In the genomic region with DNA sequence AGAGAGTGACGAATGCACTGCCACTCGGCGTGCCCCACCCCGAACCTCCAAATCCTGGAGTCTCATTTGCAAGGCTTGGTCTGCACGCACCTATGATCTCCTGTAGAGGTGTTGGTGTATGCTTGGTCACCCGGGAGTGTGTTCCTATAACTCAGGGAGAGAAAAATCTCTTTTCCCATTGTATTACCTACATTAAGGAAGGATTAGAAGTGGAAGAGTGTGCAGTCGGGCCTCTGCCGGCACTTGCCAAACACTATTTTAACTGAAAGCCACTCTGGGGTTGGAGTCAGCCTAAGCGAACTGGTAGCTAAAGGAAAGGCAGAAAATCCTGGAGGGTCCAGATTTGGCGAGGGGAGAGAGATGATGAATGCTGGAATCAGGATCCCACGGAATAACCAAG, we compare ENCODE assay signal across 19 mouse cellular contexts. TPM values are rescaled to one million over a fixed set of nuclear protein-coding genes. Genes with fewer than 3 reads are reported as not detected.
DNase-seq lines count a peak whose midpoint lies in the region; ATAC-seq and TF ChIP-seq lines count a peak whose summit lies in the region.
"Had no signal": no experiment of that assay in that cellular context is flagged by ENCODE, and none has a peak within 500 bp of the region (broad histone marks: within the 10 kb centered on the region; RNA-seq: fewer than 3 reads in every experiment).

No protein-coding gene starts in this region.

- H3K36me3 ChIP-seq in forebrain, embryonic 11.5 days (ENCODE audit: control insufficient read depth, insufficient read depth, low read length), result no peaks in the 10 kb centered on the region
- no peaks in the 10 kb centered on the region for H3K36me3 ChIP-seq in forebrain, embryonic 15.5 days
- no peaks in the 10 kb centered on the region for H3K36me3 ChIP-seq in hindbrain, embryonic 10.5 days
- H3K36me3 ChIP-seq in hindbrain, embryonic 13.5 days, result no peaks in the 10 kb centered on the region
- H3K36me3 ChIP-seq in embryonic facial prominence, embryonic 10.5 days (replicated peaks), result no peaks in the 10 kb centered on the region
- no peaks in the 10 kb centered on the region for H3K36me3 ChIP-seq in limb, embryonic 14.5 days (ENCODE audit: control insufficient read depth, insufficient read depth, low read length)

- no peak for TF ChIP-seq POLR2A in limb, embryonic 14.5 days (IDR thresholded peaks at IDR 0.05; ENCODE audit: borderline replicate concordance, extremely low read depth, insufficient read depth, insufficient read length)

- DNase-seq in forebrain, embryonic 11.5 days (ENCODE audit: low spot score), result peak; percentile 51
- peak; percentile 49 for DNase-seq in hindbrain, embryonic 10.5 days (ENCODE audit: low spot score)
- peak; percentile 30 for DNase-seq in embryonic facial prominence, embryonic 10.5 days (ENCODE audit: low spot score)
- no peak for DNase-seq in limb, embryonic 14.5 days (ENCODE audit: low spot score)
- DNase-seq in adrenal gland, adult (ENCODE audit: inconsistent age in 2 of 2, low spot score in 1 of 2), result no peak
- no peak for DNase-seq in adrenal gland, postnatal 14 days
- DNase-seq: adrenal gland, postnatal 25 days; gastrocnemius, postnatal 25 days; layer of hippocampus, adult 9-11 months; right cerebral cortex, adult 18-20 months; spleen, adult 18-20 months; thymus, postnatal 4 days had no signal

- H3K27ac ChIP-seq in forebrain, embryonic 11.5 days (ENCODE audit: low read depth, low read length), result no peak overlapping the region
- no peak overlapping the region for H3K27ac ChIP-seq in forebrain, embryonic 15.5 days (replicated peaks)
- H3K27ac ChIP-seq in hindbrain, embryonic 10.5 days, result no peak overlapping the region
- no peak overlapping the region for H3K27ac ChIP-seq in hindbrain, embryonic 13.5 days
- H3K27ac ChIP-seq in embryonic facial prominence, embryonic 10.5 days (replicated peaks), result no peak overlapping the region
- H3K27ac ChIP-seq in limb, embryonic 14.5 days (replicated peaks; ENCODE audit: low read depth, low read length), result no peak overlapping the region
- H3K27ac ChIP-seq: kidney, postnatal 0 days; stomach, postnatal 0 days had no signal

- no peak for ATAC-seq in forebrain, embryonic 11.5 days (replicated peaks; ENCODE audit: low FRiP score)
- no peak for ATAC-seq in forebrain, embryonic 15.5 days (replicated peaks)
- ATAC-seq in hindbrain, embryonic 13.5 days (ENCODE audit: low FRiP score), result no peak
- ATAC-seq in limb, embryonic 14.5 days (ENCODE audit: low FRiP score, low read depth), result no peak
- ATAC-seq: midbrain, embryonic 16.5 days had no signal

- peaks cover 71% of the 10 kb centered on the region for H3K27me3 ChIP-seq in forebrain, embryonic 11.5 days (ENCODE audit: control insufficient read depth, insufficient read depth, low read length)
- H3K27me3 ChIP-seq in forebrain, embryonic 15.5 days, result peaks cover 81% of the 10 kb centered on the region
- peaks cover 98% of the 10 kb centered on the region for H3K27me3 ChIP-seq in hindbrain, embryonic 10.5 days (ENCODE audit: insufficient read depth, poor library complexity, severe bottlenecking)
- peaks cover 94% of the 10 kb centered on the region for H3K27me3 ChIP-seq in hindbrain, embryonic 13.5 days
- peaks cover 98% of the 10 kb centered on the region for H3K27me3 ChIP-seq in embryonic facial prominence, embryonic 10.5 days (replicated peaks; ENCODE audit: low read depth, poor library complexity, severe bottlenecking)
- peaks cover 58% of the 10 kb centered on the region for H3K27me3 ChIP-seq in limb, embryonic 14.5 days (ENCODE audit: control insufficient read depth, insufficient read depth, low read length)

- WGBS in forebrain, embryonic 11.5 days, result 2% methylated on average over 11 of the region's 11 CpGs
- 2% methylated on average over 11 of the region's 11 CpGs for WGBS in forebrain, embryonic 15.5 days
- 1% methylated on average over 11 of the region's 11 CpGs for WGBS in hindbrain, embryonic 10.5 days
- 2% methylated on average over 11 of the region's 11 CpGs for WGBS in hindbrain, embryonic 13.5 days
- 1% methylated on average over 11 of the region's 11 CpGs for WGBS in embryonic facial prominence, embryonic 10.5 days
- 15% methylated on average over 11 of the region's 11 CpGs for WGBS in limb, embryonic 14.5 days

- no peak overlapping the region for H3K4me3 ChIP-seq in forebrain, embryonic 11.5 days (ENCODE audit: low read depth, low read length)
- no peak overlapping the region for H3K4me3 ChIP-seq in forebrain, embryonic 15.5 days
- no peak overlapping the region for H3K4me3 ChIP-seq in hindbrain, embryonic 10.5 days
- H3K4me3 ChIP-seq in hindbrain, embryonic 13.5 days, result no peak overlapping the region
- H3K4me3 ChIP-seq in embryonic facial prominence, embryonic 10.5 days, result no peak overlapping the region
- H3K4me3 ChIP-seq in limb, embryonic 14.5 days (replicated peaks; ENCODE audit: low read length), result 0 out of 2 replicates have a peak overlapping the region, but pooled peaks have one; percentile 19
- H3K4me3 ChIP-seq: erythroblast, embryonic 14.5 days had no signal

- H3K4me2 ChIP-seq in forebrain, embryonic 11.5 days (ENCODE audit: low read depth, low read length, severe bottlenecking), result no peak overlapping the region
- H3K4me2 ChIP-seq in forebrain, embryonic 15.5 days (replicated peaks), result no peak overlapping the region
- H3K4me2 ChIP-seq in hindbrain, embryonic 13.5 days, result no peak overlapping the region
- H3K4me2 ChIP-seq in limb, embryonic 14.5 days (replicated peaks; ENCODE audit: low read depth, low read length, severe bottlenecking), result peak overlapping the region; percentile 40

- no peak overlapping the region for H3K9ac ChIP-seq in forebrain, embryonic 11.5 days (ENCODE audit: low read length)
- no peak overlapping the region for H3K9ac ChIP-seq in forebrain, embryonic 15.5 days (replicated peaks)
- no peak overlapping the region for H3K9ac ChIP-seq in hindbrain, embryonic 13.5 days
- no peak overlapping the region for H3K9ac ChIP-seq in limb, embryonic 14.5 days (ENCODE audit: low read depth, low read length, severe bottlenecking)

- peaks cover 12% of the 10 kb centered on the region for H3K4me1 ChIP-seq in forebrain, embryonic 11.5 days (replicated peaks; ENCODE audit: control insufficient read depth, insufficient read depth, low read length)
- peaks cover 24% of the 10 kb centered on the region for H3K4me1 ChIP-seq in forebrain, embryonic 15.5 days
- H3K4me1 ChIP-seq in hindbrain, embryonic 10.5 days (replicated peaks), result peaks cover 23% of the 10 kb centered on the region
- H3K4me1 ChIP-seq in hindbrain, embryonic 13.5 days (replicated peaks), result peaks cover 24% of the 10 kb centered on the region
- peaks cover 24% of the 10 kb centered on the region for H3K4me1 ChIP-seq in embryonic facial prominence, embryonic 10.5 days
- H3K4me1 ChIP-seq in limb, embryonic 14.5 days (ENCODE audit: control insufficient read depth, insufficient read depth, low read length), result peaks cover 12% of the 10 kb centered on the region; the same call in 1 of the 2 replicates

- no peaks in the 10 kb centered on the region for H3K9me3 ChIP-seq in forebrain, embryonic 11.5 days (ENCODE audit: control insufficient read depth, low read length)
- H3K9me3 ChIP-seq in forebrain, embryonic 15.5 days, result no peaks in the 10 kb centered on the region
- H3K9me3 ChIP-seq in hindbrain, embryonic 10.5 days, result no peaks in the 10 kb centered on the region
- no peaks in the 10 kb centered on the region for H3K9me3 ChIP-seq in hindbrain, embryonic 13.5 days
- H3K9me3 ChIP-seq in embryonic facial prominence, embryonic 10.5 days, result no peaks in the 10 kb centered on the region
- H3K9me3 ChIP-seq in limb, embryonic 14.5 days (ENCODE audit: control insufficient read depth, low read length), result no peaks in the 10 kb centered on the region

RNA-seq across cellular contexts. Expression of a gene that starts 2.7 kb away (rescaled TPM):
- 5.4 and 6.0 TPM in 2 replicates for polyA plus RNA-seq in forebrain, embryonic 11.5 days (2014; fragmentation: Nextera tagmentation; extraction: Ambion mirVana)
- polyA plus RNA-seq in forebrain, embryonic 15.5 days (2015; fragmentation: Nextera tagmentation; extraction: Ambion mirVana), result 1.7 and 2.1 TPM in 2 replicates
- 2.9 and 4.8 TPM in 2 replicates for polyA plus RNA-seq in hindbrain, embryonic 10.5 days (2016; fragmentation: Nextera tagmentation; extraction: Ambion mirVana)
- polyA plus RNA-seq in hindbrain, embryonic 13.5 days (2015; fragmentation: Nextera tagmentation; extraction: Ambion mirVana), result 1.8 and 2.1 TPM in 2 replicates
- 2.6 and 2.8 TPM in 2 replicates for polyA plus RNA-seq in embryonic facial prominence, embryonic 10.5 days (2016; fragmentation: Nextera tagmentation; extraction: Ambion mirVana)
- polyA plus RNA-seq in limb, embryonic 14.5 days (2012; rRNA removed), result 30.8 and 37.8 TPM in 2 replicates
- 15.6 and 19.7 TPM in 2 replicates for polyA plus RNA-seq in limb, embryonic 14.5 days (2014; fragmentation: Nextera tagmentation; extraction: Ambion mirVana)
- total RNA-seq in adrenal gland, postnatal 14 days (2021), result 3.0 and 3.3 TPM in 2 replicates
- polyA plus RNA-seq: erythroblast, embryonic 14.5 days; liver, embryonic 16.5 days had no signal

Comparison
In these comparisons a context has a peak if more than half of its experiments do, and no peak if none do; other contexts are left out.
1. DNase-seq: peak in forebrain, embryonic 11.5 days (single experiment), hindbrain, embryonic 10.5 days (single experiment) and embryonic facial prominence, embryonic 10.5 days (single experiment); none in limb, embryonic 14.5 days (single experiment), adrenal gland, adult (0 of 2) and adrenal gland, postnatal 14 days (single experiment).